Mouse (Mus musculus) granulocyte monocyte progenitor cell, adult 5-6 weeks (primary cell): ENCODE data around the gene Defb11. TPM values are rescaled to one million over a fixed set of nuclear protein-coding genes. Genes with fewer than 3 reads are reported as not detected.
"Not testable (repeated sequence)": the region's sequence is repeated elsewhere in the genome, so short reads cannot be mapped to it uniquely, and the experiment has no call there.

ENCODE experiments used
- ATAC-seq: replicated peaks from 2 replicates; pipeline ENCODE4 v1.8.0; 2016; ENCODE audit warnings: mild to moderate bottlenecking, moderate TSS enrichment, inconsistent platforms; ENCODE audit not compliant: poor library complexity, severe bottlenecking
- total RNA-seq, 2 experiments: library from RNA; stranded (forward) in 1 of 2; stranded (reverse) in 1 of 2; fragments of 200-712, 200-1000 nt in 1 of 2; fragments of >200 nt in 1 of 2; fragmentation: Nextera tagmentation in 1 of 2; gene quantifications; 2 replicates each; pipeline ENCODE4 v1.2.3; 2014 to 2017

The Defb11 gene
- total RNA-seq (2014; fragmentation: Nextera tagmentation) (not detected in 2 replicates), total RNA-seq (2017) (not detected in 2 replicates)

DNA sequence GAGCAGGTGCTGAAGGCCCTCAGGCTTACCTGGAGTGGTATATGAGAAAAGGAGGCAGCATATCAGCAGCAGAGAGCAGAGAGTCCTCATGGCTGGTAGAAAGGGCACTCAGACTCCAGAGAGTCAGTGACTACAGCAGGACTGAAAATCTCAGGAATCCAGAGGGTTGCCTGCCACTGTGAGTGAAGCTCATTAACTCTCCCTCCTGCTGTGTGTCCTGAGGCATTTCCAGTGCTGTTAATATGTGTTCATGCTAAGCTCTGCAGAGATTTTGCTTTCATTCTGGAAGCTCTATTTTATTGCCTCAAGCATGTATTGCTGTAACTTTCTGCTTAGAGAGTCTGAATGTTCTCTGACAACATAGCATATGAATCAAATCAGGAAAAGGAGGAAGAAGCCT is at the start of gene Defb11:
TSS of gene Defb11 (minus strand) at position 123 of the 400 bp plus-strand sequence.
- not testable (repeated sequence) for ATAC-seq

DNA sequence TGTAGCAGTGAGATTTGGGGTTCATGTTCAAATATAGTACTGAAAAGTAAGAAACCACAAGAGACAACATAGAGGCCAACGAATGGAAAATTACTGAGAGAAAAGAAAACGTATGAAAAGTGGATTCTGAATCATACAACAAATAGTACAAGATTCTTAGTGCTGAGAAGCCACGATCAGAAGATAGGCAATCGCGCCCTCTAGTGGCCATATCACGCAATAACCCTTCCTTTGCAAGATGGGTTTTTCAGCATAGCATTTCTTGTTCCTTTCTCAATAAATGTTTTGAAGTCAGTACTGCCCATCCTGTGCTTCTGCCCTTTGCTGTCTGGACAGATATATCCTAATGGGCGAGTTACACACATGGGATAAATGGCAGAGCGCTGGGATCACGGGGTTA is 49.1 kb upstream of the Defb11 start:
- ATAC-seq = peak; percentile 52; the same call in 1 of the 2 replicates

GRCm38 (mm10) chr8:21947311-21948017 is 41.3 kb upstream of the Defb11 start:
- no peak for ATAC-seq

- ATAC-seq = no peak
Measured at GRCm38 (mm10) chr8:21946462-21946861, 40.2 kb upstream of the Defb11 start, which contains the start of gene Defb13. TSS of gene Defb13 (plus strand) at chr8:21946762.

- ATAC-seq = not testable (repeated sequence)
Measured at GRCm38 (mm10) chr8:21938052-21938451, 31.8 kb upstream of the Defb11 start, which contains the start of gene Defb35. TSS of gene Defb35 (plus strand) at chr8:21938352.

- no peak for ATAC-seq
Measured at GRCm38 (mm10) chr8:21932610-21933009, 26.4 kb upstream of the Defb11 start, which contains the start of gene Defb15. TSS of gene Defb15 (minus strand) at chr8:21932710.

- not testable (repeated sequence) for ATAC-seq
Measured at GRCm38 (mm10) chr8:21930754-21931153, 24.5 kb upstream of the Defb11 start.

- no peak for ATAC-seq
Measured at GRCm38 (mm10) chr8:21915625-21916024, 9.4 kb upstream of the Defb11 start.

DNA sequence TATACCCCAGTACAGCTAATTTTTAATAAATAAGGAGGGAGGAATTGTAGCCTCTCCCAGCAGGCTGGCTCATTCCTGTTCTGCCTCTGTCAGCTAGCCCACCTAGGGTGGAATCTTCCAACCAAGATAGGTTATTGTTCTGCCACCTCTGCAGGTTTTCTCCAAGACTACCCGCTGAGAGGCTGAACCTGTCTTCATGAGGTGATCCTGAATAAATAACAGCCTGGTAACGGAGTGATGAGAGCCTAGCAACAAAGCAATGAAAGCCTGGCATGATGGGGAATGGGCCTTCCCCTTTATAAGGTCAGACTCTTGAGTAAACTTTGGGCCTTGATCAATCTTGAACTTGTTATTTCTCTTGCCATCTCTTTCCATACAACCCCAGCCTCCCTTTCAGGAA is 6.3 kb upstream of the Defb11 start:
- ATAC-seq = no peak

DNA sequence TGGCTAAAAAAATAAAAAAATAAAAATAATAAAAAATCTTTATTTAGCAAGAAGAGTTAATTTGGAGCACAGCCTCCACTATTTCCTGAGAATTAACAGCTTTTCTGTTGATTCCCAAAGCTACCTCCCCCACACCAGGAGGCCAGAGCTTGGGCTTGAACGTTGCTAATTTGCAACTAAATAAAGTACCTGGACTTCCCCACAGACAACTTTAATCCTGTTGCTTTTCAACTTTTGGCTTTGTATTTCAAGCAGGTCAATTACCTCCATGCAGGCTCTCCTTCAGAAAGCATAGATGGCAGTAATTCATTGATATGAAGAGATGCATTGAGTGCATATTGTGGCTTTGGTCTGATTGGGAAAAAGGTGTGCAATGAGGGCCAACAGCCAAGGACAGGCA is 5.7 kb upstream of the Defb11 start:
- no peak for ATAC-seq

- ATAC-seq = not testable (repeated sequence)
Measured at GRCm38 (mm10) chr8:21885321-21885720, 20.9 kb downstream of the Defb11 start, which contains the start of gene Defb9. TSS of gene Defb9 (minus strand) at chr8:21885421.

GRCm38 (mm10) chr8:21858586-21858985 is 47.6 kb downstream of the Defb11 start, which contains the start of gene Defb10:
TSS of gene Defb10 (plus strand) at chr8:21858901.
- ATAC-seq = not testable (repeated sequence)

Other genes starting within 250 kb of the Defb11 start
- not detected in 2 replicates for gene Defa34, start 240.6 kb downstream of the Defb11 start, total RNA-seq (2014; fragmentation: Nextera tagmentation)
- gene Defa34, start 240.6 kb downstream of the Defb11 start, total RNA-seq (2017) = not detected in 2 replicates
- gene AY761184, start 202.8 kb downstream of the Defb11 start, total RNA-seq (2014; fragmentation: Nextera tagmentation) = not detected in 2 replicates
- not detected in 2 replicates for gene AY761184, start 202.8 kb downstream of the Defb11 start, total RNA-seq (2017)
- gene Defa24, start 171.9 kb downstream of the Defb11 start, total RNA-seq (2014; fragmentation: Nextera tagmentation) = not detected in 2 replicates
- not detected in 2 replicates for gene Defa24, start 171.9 kb downstream of the Defb11 start, total RNA-seq (2017)
- not detected in 2 replicates for gene Defb50, start 82.9 kb downstream of the Defb11 start, total RNA-seq (2014; fragmentation: Nextera tagmentation)
- not detected in 2 replicates for gene Defb50, start 82.9 kb downstream of the Defb11 start, total RNA-seq (2017)
- not detected in 2 replicates for gene Defb2, start 66.5 kb downstream of the Defb11 start, total RNA-seq (2014; fragmentation: Nextera tagmentation)
- not detected in 2 replicates for gene Defb2, start 66.5 kb downstream of the Defb11 start, total RNA-seq (2017)
- gene Defb10, start 47.5 kb downstream of the Defb11 start, total RNA-seq (2014; fragmentation: Nextera tagmentation) = not detected in 2 replicates
- not detected in 2 replicates for gene Defb10, start 47.5 kb downstream of the Defb11 start, total RNA-seq (2017)
- gene Defb9, start 21.0 kb downstream of the Defb11 start, total RNA-seq (2014; fragmentation: Nextera tagmentation) = not detected in 2 replicates
- not detected in 2 replicates for gene Defb9, start 21.0 kb downstream of the Defb11 start, total RNA-seq (2017)
- gene Defb15, start 26.3 kb upstream of the Defb11 start, total RNA-seq (2014; fragmentation: Nextera tagmentation) = not detected in 2 replicates
- gene Defb15, start 26.3 kb upstream of the Defb11 start, total RNA-seq (2017) = not detected in 2 replicates
- gene Defb35, start 31.9 kb upstream of the Defb11 start, total RNA-seq (2014; fragmentation: Nextera tagmentation) = not detected in 2 replicates
- not detected in 2 replicates for gene Defb35, start 31.9 kb upstream of the Defb11 start, total RNA-seq (2017)
- not detected in 2 replicates for gene Defb13, start 40.4 kb upstream of the Defb11 start, total RNA-seq (2014; fragmentation: Nextera tagmentation)
- not detected in 2 replicates for gene Defb13, start 40.4 kb upstream of the Defb11 start, total RNA-seq (2017)
- gene Fam90a1a, start 52.3 kb upstream of the Defb11 start, total RNA-seq (2014; fragmentation: Nextera tagmentation) = not detected in 2 replicates
- not detected in 2 replicates for gene Fam90a1a, start 52.3 kb upstream of the Defb11 start, total RNA-seq (2017)
- not detected in 2 replicates for gene Ccdc70, start 63.4 kb upstream of the Defb11 start, total RNA-seq (2014; fragmentation: Nextera tagmentation)
- gene Ccdc70, start 63.4 kb upstream of the Defb11 start, total RNA-seq (2017) = not detected in 2 replicates
- gene Atp7b, start 153.9 kb upstream of the Defb11 start, total RNA-seq (2014; fragmentation: Nextera tagmentation) = 0.32 and 0.53 TPM in 2 replicates
- gene Atp7b, start 153.9 kb upstream of the Defb11 start, total RNA-seq (2017) = 0.22 and 0.31 TPM in 2 replicates
- 9.6 and 11.4 TPM in 2 replicates for gene Alg11, start 154.3 kb upstream of the Defb11 start, total RNA-seq (2014; fragmentation: Nextera tagmentation)
- gene Alg11, start 154.3 kb upstream of the Defb11 start, total RNA-seq (2017) = 13.5 and 19.4 TPM in 2 replicates
- not detected in 2 replicates for gene Nek5, start 218.6 kb upstream of the Defb11 start, total RNA-seq (2014; fragmentation: Nextera tagmentation)
- not detected in 2 replicates for gene Nek5, start 218.6 kb upstream of the Defb11 start, total RNA-seq (2017)